Mouse (Mus musculus): ENCODE measurements around the gene Antxrl.

Gene Antxrl

GRCm38 (mm10) chr14:34103855-34104254, 51.3 kb downstream of the Antxrl start:
- DNase-seq (ENCODE audit: low spot score): no peak

- peak; percentile 90 for DNase-seq (ENCODE audit: low spot score)
Observed at GRCm38 (mm10) chr14:34104892-34105291, 52.4 kb downstream of the Antxrl start.

GRCm38 (mm10) chr14:34106389-34107062, 54.0 kb downstream of the Antxrl start:
- DNase-seq (ENCODE audit: low spot score): peak; percentile 49

- no peak for DNase-seq (ENCODE audit: low spot score)
Observed at GRCm38 (mm10) chr14:34107594-34107993, 55.1 kb downstream of the Antxrl start.

- no peak for DNase-seq (ENCODE audit: low spot score)
Observed at GRCm38 (mm10) chr14:34114311-34114710, 61.8 kb downstream of the Antxrl start.

GRCm38 (mm10) chr14:34119046-34119723, 66.7 kb downstream of the Antxrl start:
- no peak for DNase-seq (ENCODE audit: low spot score)

GRCm38 (mm10) chr14:34120016-34120910, 67.8 kb downstream of the Antxrl start:
- DNase-seq (ENCODE audit: low spot score): no peak

GRCm38 (mm10) chr14:34120923-34121351, 68.4 kb downstream of the Antxrl start:
- DNase-seq (ENCODE audit: low spot score): no peak

- no peak for DNase-seq (ENCODE audit: low spot score)
Observed at GRCm38 (mm10) chr14:34121691-34122090, 69.2 kb downstream of the Antxrl start.

Data from adipocyte (in vitro differentiated cells).